Mouse (Mus musculus): Measurements from ENCODE around the gene S100a13. TPM values are rescaled to one million over a fixed set of nuclear protein-coding genes. Genes with fewer than 3 reads are reported as not detected.

Gene S100a13
- polyA plus RNA-seq, 1 experiment from 2014 or later = 84.4 TPM

GRCm38 (mm10) chr3:90535446-90535845 lies 21.2 kb downstream of the S100a13 start:
- WGBS = 62% methylated on average over 1 of the region's 1 CpGs
- no peaks in the 10 kb centered on the region for H3K27me3 ChIP-seq (ENCODE audit: control insufficient read depth, insufficient read depth, low read length)
- no peaks in the 10 kb centered on the region for H3K9me3 ChIP-seq (replicated peaks; ENCODE audit: control insufficient read depth, low read length)
- no peaks in the 10 kb centered on the region for H3K36me3 ChIP-seq (ENCODE audit: control insufficient read depth, insufficient read depth)
- H3K9ac ChIP-seq (ENCODE audit: low read length) = no peak overlapping the region
- no peak overlapping the region for H3K4me2 ChIP-seq (ENCODE audit: low read depth, low read length)
- H3K27ac ChIP-seq (ENCODE audit: low read length) = no peak overlapping the region
- ATAC-seq (replicated peaks; ENCODE audit: extremely low read depth, insufficient read depth, low FRiP score) = no peak
- no peak overlapping the region for H3K4me3 ChIP-seq (ENCODE audit: low read length)
- H3K4me1 ChIP-seq (ENCODE audit: control insufficient read depth, insufficient read depth, low read length) = peaks cover 4% of the 10 kb centered on the region; the same call in 1 of the 2 replicates

GRCm38 (mm10) chr3:90537141-90537904 lies 23.1 kb downstream of the S100a13 start, which contains the start of gene S100a16:
Gene S100a16 (plus strand): TSS chr3:90537254.
- H3K27ac ChIP-seq (ENCODE audit: low read length) = peak within 1 kb of the TSS; percentile 19; the same call in 1 of the 2 replicates
- peak; percentile 76 for ATAC-seq (replicated peaks; ENCODE audit: extremely low read depth, insufficient read depth, low FRiP score)
- H3K4me2 ChIP-seq (ENCODE audit: low read depth, low read length) = peak within 1 kb of the TSS; percentile 31
- no peaks in the 10 kb centered on the region for H3K9me3 ChIP-seq (replicated peaks; ENCODE audit: control insufficient read depth, low read length)
- H3K27me3 ChIP-seq (ENCODE audit: control insufficient read depth, insufficient read depth, low read length) = no peaks in the 10 kb centered on the region
- 41% methylated on average over 10 of the region's 10 CpGs for WGBS
- H3K4me3 ChIP-seq (ENCODE audit: low read length) = peak within 1 kb of the TSS; percentile 26
- no peaks in the 10 kb centered on the region for H3K36me3 ChIP-seq (ENCODE audit: control insufficient read depth, insufficient read depth)
- peak within 1 kb of the TSS; percentile 58 for H3K9ac ChIP-seq (ENCODE audit: low read length)
- H3K4me1 ChIP-seq (ENCODE audit: control insufficient read depth, insufficient read depth, low read length) = peaks cover 8% of the 10 kb centered on the region; the same call in 1 of the 2 replicates

- Histone ChIP-seq H3K36me3 (ENCODE audit: control insufficient read depth, insufficient read depth) (no peaks in the 10 kb centered on the region), H3K4me3 (ENCODE audit: low read length) (peak overlapping the region; percentile 26), H3K9me3 (replicated peaks; ENCODE audit: control insufficient read depth, low read length) (no peaks in the 10 kb centered on the region), H3K9ac (ENCODE audit: low read length) (peak overlapping the region; percentile 58; the same call in 1 of the 2 replicates), H3K4me1 (ENCODE audit: control insufficient read depth, insufficient read depth, low read length) (peaks cover 8% of the 10 kb centered on the region; the same call in 1 of the 2 replicates), H3K4me2 (ENCODE audit: low read depth, low read length) (peak overlapping the region; percentile 31), H3K27ac (ENCODE audit: low read length) (peak overlapping the region; percentile 19; the same call in 1 of the 2 replicates), H3K27me3 (ENCODE audit: control insufficient read depth, insufficient read depth, low read length) (no peaks in the 10 kb centered on the region)
- 71% methylated on average over 5 of the region's 5 CpGs for WGBS
- no peak for ATAC-seq (replicated peaks; ENCODE audit: extremely low read depth, insufficient read depth, low FRiP score)
Measured at GRCm38 (mm10) chr3:90537905-90538296, 23.7 kb downstream of the S100a13 start.

GRCm38 (mm10) chr3:90540904-90541303 lies 26.7 kb downstream of the S100a13 start:
- Histone ChIP-seq H3K4me3 (ENCODE audit: low read length) (peak overlapping the region; percentile 29), H3K4me1 (ENCODE audit: control insufficient read depth, insufficient read depth, low read length) (peaks cover 8% of the 10 kb centered on the region; the same call in 1 of the 2 replicates), H3K4me2 (ENCODE audit: low read depth, low read length) (peak overlapping the region; percentile 27), H3K27me3 (ENCODE audit: control insufficient read depth, insufficient read depth, low read length) (no peaks in the 10 kb centered on the region), H3K9ac (ENCODE audit: low read length) (peak overlapping the region; percentile 38), H3K36me3 (ENCODE audit: control insufficient read depth, insufficient read depth) (no peaks in the 10 kb centered on the region), H3K27ac (ENCODE audit: low read length) (peak overlapping the region; percentile 70), H3K9me3 (replicated peaks; ENCODE audit: control insufficient read depth, low read length) (no peaks in the 10 kb centered on the region)
- ATAC-seq (replicated peaks; ENCODE audit: extremely low read depth, insufficient read depth, low FRiP score) = peak; percentile 37; the same call in 1 of the 2 replicates
- WGBS = 60% methylated on average over 4 of the region's 4 CpGs

GRCm38 (mm10) chr3:90549676-90550420 lies 35.6 kb downstream of the S100a13 start:
- Histone ChIP-seq H3K27ac (ENCODE audit: low read length) (no peak overlapping the region), H3K9ac (ENCODE audit: low read length) (no peak overlapping the region), H3K36me3 (ENCODE audit: control insufficient read depth, insufficient read depth) (no peaks in the 10 kb centered on the region), H3K4me2 (ENCODE audit: low read depth, low read length) (no peak overlapping the region), H3K27me3 (ENCODE audit: control insufficient read depth, insufficient read depth, low read length) (no peaks in the 10 kb centered on the region), H3K9me3 (replicated peaks; ENCODE audit: control insufficient read depth, low read length) (no peaks in the 10 kb centered on the region), H3K4me1 (ENCODE audit: control insufficient read depth, insufficient read depth, low read length) (peaks cover 5% of the 10 kb centered on the region), H3K4me3 (ENCODE audit: low read length) (no peak overlapping the region)
- no peak for ATAC-seq (replicated peaks; ENCODE audit: extremely low read depth, insufficient read depth, low FRiP score)
- 62% methylated on average over 5 of the region's 5 CpGs for WGBS

- H3K9ac ChIP-seq (ENCODE audit: low read length) = no peak overlapping the region
- H3K4me3 ChIP-seq (ENCODE audit: low read length) = no peak overlapping the region
- peaks cover 5% of the 10 kb centered on the region for H3K4me1 ChIP-seq (ENCODE audit: control insufficient read depth, insufficient read depth, low read length)
- H3K36me3 ChIP-seq (ENCODE audit: control insufficient read depth, insufficient read depth) = no peaks in the 10 kb centered on the region
- H3K27ac ChIP-seq (ENCODE audit: low read length) = no peak overlapping the region
- H3K9me3 ChIP-seq (replicated peaks; ENCODE audit: control insufficient read depth, low read length) = no peaks in the 10 kb centered on the region
- H3K4me2 ChIP-seq (ENCODE audit: low read depth, low read length) = no peak overlapping the region
- no peak for ATAC-seq (replicated peaks; ENCODE audit: extremely low read depth, insufficient read depth, low FRiP score)
- 79% methylated on average over 2 of the region's 2 CpGs for WGBS
- H3K27me3 ChIP-seq (ENCODE audit: control insufficient read depth, insufficient read depth, low read length) = no peaks in the 10 kb centered on the region
Measured at GRCm38 (mm10) chr3:90550421-90550790, 36.2 kb downstream of the S100a13 start.

- H3K27me3 ChIP-seq (ENCODE audit: control insufficient read depth, insufficient read depth, low read length) = no peaks in the 10 kb centered on the region
- H3K9ac ChIP-seq (ENCODE audit: low read length) = no peak overlapping the region
- no peaks in the 10 kb centered on the region for H3K36me3 ChIP-seq (ENCODE audit: control insufficient read depth, insufficient read depth)
- 80% methylated on average over 2 of the region's 2 CpGs for WGBS
- no peak overlapping the region for H3K4me2 ChIP-seq (ENCODE audit: low read depth, low read length)
- peaks cover 5% of the 10 kb centered on the region for H3K4me1 ChIP-seq (ENCODE audit: control insufficient read depth, insufficient read depth, low read length)
- H3K4me3 ChIP-seq (ENCODE audit: low read length) = no peak overlapping the region
- no peak for ATAC-seq (replicated peaks; ENCODE audit: extremely low read depth, insufficient read depth, low FRiP score)
- no peak overlapping the region for H3K27ac ChIP-seq (ENCODE audit: low read length)
- H3K9me3 ChIP-seq (replicated peaks; ENCODE audit: control insufficient read depth, low read length) = no peaks in the 10 kb centered on the region
Measured at GRCm38 (mm10) chr3:90552231-90552630, 38.0 kb downstream of the S100a13 start.

GRCm38 (mm10) chr3:90555954-90556353 lies 41.7 kb downstream of the S100a13 start:
- Histone ChIP-seq H3K4me2 (ENCODE audit: low read depth, low read length) (no peak overlapping the region), H3K27ac (ENCODE audit: low read length) (no peak overlapping the region), H3K9ac (ENCODE audit: low read length) (no peak overlapping the region), H3K4me1 (ENCODE audit: control insufficient read depth, insufficient read depth, low read length) (no peaks in the 10 kb centered on the region), H3K4me3 (ENCODE audit: low read length) (no peak overlapping the region), H3K36me3 (ENCODE audit: control insufficient read depth, insufficient read depth) (no peaks in the 10 kb centered on the region), H3K9me3 (replicated peaks; ENCODE audit: control insufficient read depth, low read length) (no peaks in the 10 kb centered on the region), H3K27me3 (ENCODE audit: control insufficient read depth, insufficient read depth, low read length) (no peaks in the 10 kb centered on the region)
- 70% methylated on average over 5 of the region's 5 CpGs for WGBS
- ATAC-seq (replicated peaks; ENCODE audit: extremely low read depth, insufficient read depth, low FRiP score) = no peak

Measured in heart, embryonic 16.5 days (tissue).